Mouse (Mus musculus): ENCODE data around the gene Naa15.

GRCm38 (mm10) chr3:51494466-51494865 lies 79.5 kb downstream of the Naa15 start:
- TF ChIP-seq CTCF (IDR thresholded peaks at IDR 0.05; ENCODE audit: low read depth) (no peak), EP300 (IDR thresholded peaks at IDR 0.05; ENCODE audit: low read depth) (no peak)

All from heart, postnatal 0 days (tissue).